Mouse (Mus musculus): ENCODE measurements around the gene Sema4d. TPM values are rescaled to one million over a fixed set of nuclear protein-coding genes. Genes with fewer than 3 reads are reported as not detected.
A peak's percentile ranks its signal among the peaks of the same experiment; 100 is the strongest.
"Not testable (repeated sequence)": the region's sequence is repeated elsewhere in the genome, so short reads cannot be mapped to it uniquely, and the experiment has no call there.

Sema4d gene
- total and polyA plus RNA-seq, 3 experiments = 6.9 to 20.3 TPM; not detected in 1

DNA sequence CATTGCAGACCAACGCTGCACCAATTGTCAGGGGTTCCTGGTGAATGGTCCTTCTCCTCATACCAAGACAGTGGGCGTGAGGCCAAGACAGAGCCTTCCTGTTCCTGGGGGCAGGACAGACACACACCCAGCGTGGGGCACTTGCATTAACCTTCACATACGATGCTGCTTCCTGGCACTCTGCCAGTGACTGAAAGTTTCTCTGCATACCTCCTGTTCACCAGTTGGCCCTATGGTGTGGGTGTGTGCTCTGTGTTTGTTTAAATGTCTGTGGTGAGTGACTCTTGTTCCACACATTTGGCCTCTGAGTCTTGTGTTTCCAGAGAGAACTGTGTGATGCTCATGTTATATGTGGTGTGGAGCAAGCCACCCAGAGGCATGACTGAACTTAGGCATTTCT, 116.9 kb downstream of the Sema4d start:
- Histone ChIP-seq H3K27ac (ENCODE audit: control insufficient read depth, low read depth, low read length) (peak overlapping the region; percentile 44), H3K79me2 (ENCODE audit: control insufficient read depth, insufficient read depth, low read length, poor library complexity) (no peaks in the 10 kb centered on the region), H3K4me1 (ENCODE audit: control insufficient read depth in 1 of 2, insufficient read depth in 2 of 2, low read length in 2 of 2) (peaks cover 11 to 25% of the 10 kb centered on the region in 2 experiments), H3K9me3 (replicated peaks; ENCODE audit: insufficient read depth, low read length) (no peaks in the 10 kb centered on the region), H3K27me3 (ENCODE audit: control insufficient read depth in 1 of 2, insufficient read depth in 2 of 2, low read length in 2 of 2) (no peaks in the 10 kb centered on the region), H3K9ac (ENCODE audit: control insufficient read depth, low read depth, low read length, poor library complexity, severe bottlenecking) (no peak overlapping the region), H3K4me3 (ENCODE audit: control insufficient read depth in 1 of 2, insufficient read depth in 1 of 2, low read depth in 2 of 2, low read length in 2 of 2) (no peak overlapping the region), H3K36me3 (ENCODE audit: control insufficient read depth in 1 of 2, insufficient read depth in 2 of 2, low read length in 2 of 2) (peaks cover 27 to 29% of the 10 kb centered on the region in 2 experiments)
- no peak; the same call in 1 of the 2 replicates for TF ChIP-seq MXI1 (IDR thresholded peaks at IDR 0.05; ENCODE audit: low read depth, low read length)
- no peak for TF ChIP-seq RAD21 (IDR thresholded peaks at IDR 0.05; ENCODE audit: low read depth, low read length)
- peak; percentile 70 for DNase-seq (ENCODE audit: low read depth, low spot score)

DNA sequence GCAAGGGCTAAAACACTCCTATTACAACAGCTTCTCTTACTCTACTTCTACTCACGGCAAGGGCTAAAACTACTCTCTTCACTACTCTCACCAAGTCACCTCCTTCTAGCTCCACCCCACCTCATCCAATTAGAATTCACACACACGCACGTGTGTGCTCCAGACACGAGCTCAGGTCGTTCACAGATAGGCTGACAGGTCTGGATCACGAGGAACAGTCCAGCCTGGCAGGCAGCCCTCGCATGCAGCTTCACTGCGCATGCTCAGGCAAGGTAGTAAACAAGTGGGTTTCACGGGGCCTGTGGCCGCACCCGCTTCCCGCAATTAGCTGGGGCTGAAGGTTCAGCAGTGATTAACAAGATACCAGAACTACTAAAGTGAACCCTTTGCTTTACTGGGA, 125.4 kb downstream of the Sema4d start:
- not testable (repeated sequence) for DNase-seq (ENCODE audit: low read depth, low spot score); H3K9me3 ChIP-seq (replicated peaks; ENCODE audit: insufficient read depth, low read length); H3K27me3 ChIP-seq (ENCODE audit: control insufficient read depth in 1 of 2, insufficient read depth in 2 of 2, low read length in 2 of 2); H3K79me2 ChIP-seq (ENCODE audit: control insufficient read depth, insufficient read depth, low read length, poor library complexity); H3K4me1 ChIP-seq (ENCODE audit: control insufficient read depth in 1 of 2, insufficient read depth in 2 of 2, low read length in 2 of 2); H3K27ac ChIP-seq (ENCODE audit: control insufficient read depth, low read depth, low read length); H3K9ac ChIP-seq (ENCODE audit: control insufficient read depth, low read depth, low read length, poor library complexity, severe bottlenecking); H3K4me3 ChIP-seq (ENCODE audit: control insufficient read depth in 1 of 2, insufficient read depth in 1 of 2, low read depth in 2 of 2, low read length in 2 of 2)
- H3K36me3 ChIP-seq (ENCODE audit: control insufficient read depth in 1 of 2, insufficient read depth in 2 of 2, low read length in 2 of 2) = peaks cover 0 to 19% of the 10 kb centered on the region in 2 experiments; a peak in 2 of 4 replicates

DNA sequence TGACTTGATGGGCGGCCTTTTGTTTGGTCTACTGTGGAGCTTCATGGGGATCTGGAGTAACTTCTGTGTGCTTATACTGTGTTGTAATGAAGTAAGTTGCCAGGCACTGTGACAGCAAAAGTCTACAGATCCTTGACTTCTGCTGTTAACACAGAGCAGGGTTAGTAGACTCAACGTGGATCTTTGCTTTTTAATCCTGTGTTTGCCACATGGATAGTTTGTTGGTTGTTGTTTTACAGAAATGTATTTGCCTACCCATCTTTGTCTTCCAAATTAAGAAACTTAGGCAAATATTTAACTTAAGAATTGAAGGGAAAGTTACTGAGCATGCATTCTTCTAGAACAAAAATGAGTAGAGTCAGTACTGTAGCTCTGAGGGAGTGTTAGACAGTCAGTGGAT, 130.0 kb downstream of the Sema4d start:
- H3K4me1 ChIP-seq (ENCODE audit: control insufficient read depth in 1 of 2, insufficient read depth in 2 of 2, low read length in 2 of 2) = no peaks in the 10 kb centered on the region
- H3K27ac ChIP-seq (ENCODE audit: control insufficient read depth, low read depth, low read length) = no peak overlapping the region
- H3K9me3 ChIP-seq (replicated peaks; ENCODE audit: insufficient read depth, low read length) = no peaks in the 10 kb centered on the region
- H3K4me3 ChIP-seq (ENCODE audit: control insufficient read depth in 1 of 2, insufficient read depth in 1 of 2, low read depth in 2 of 2, low read length in 2 of 2) = no peak overlapping the region
- no peaks in the 10 kb centered on the region for H3K79me2 ChIP-seq (ENCODE audit: control insufficient read depth, insufficient read depth, low read length, poor library complexity)
- H3K36me3 ChIP-seq (ENCODE audit: control insufficient read depth in 1 of 2, insufficient read depth in 2 of 2, low read length in 2 of 2) = peaks cover 0 to 28% of the 10 kb centered on the region in 2 experiments; a peak in 2 of 4 replicates
- no peak for TF ChIP-seq TBP (IDR thresholded peaks at IDR 0.05; ENCODE audit: low read depth, low read length)
- TF ChIP-seq ZC3H11A (IDR thresholded peaks at IDR 0.05; ENCODE audit: low read depth, low read length) = no peak
- no peak for TF ChIP-seq E2F4 (IDR thresholded peaks at IDR 0.05; ENCODE audit: borderline replicate concordance, low read depth, low read length)
- TF ChIP-seq CHD1 (IDR thresholded peaks at IDR 0.05; ENCODE audit: low read depth, low read length) = no peak
- no peak for TF ChIP-seq POLR2AphosphoS5 (IDR thresholded peaks at IDR 0.05; ENCODE audit: borderline replicate concordance, low read depth, low read length)
- no peak for TF ChIP-seq ZKSCAN1 (IDR thresholded peaks at IDR 0.05; ENCODE audit: low read depth, low read length)
- no peak for TF ChIP-seq HCFC1 (IDR thresholded peaks at IDR 0.05; ENCODE audit: low read depth, low read length)
- TF ChIP-seq RCOR1 (IDR thresholded peaks at IDR 0.05; ENCODE audit: low read depth, low read length) = no peak
- TF ChIP-seq ETS1 (IDR thresholded peaks at IDR 0.05; ENCODE audit: low read depth, low read length) = no peak
- DNase-seq (ENCODE audit: low read depth, low spot score) = no peak
- H3K9ac ChIP-seq (ENCODE audit: control insufficient read depth, low read depth, low read length, poor library complexity, severe bottlenecking) = no peak overlapping the region
- H3K27me3 ChIP-seq (ENCODE audit: control insufficient read depth in 1 of 2, insufficient read depth in 2 of 2, low read length in 2 of 2) = no peaks in the 10 kb centered on the region
